Comparison of ENCODE assay signal across 11 mouse cellular contexts in the genomic region with DNA sequence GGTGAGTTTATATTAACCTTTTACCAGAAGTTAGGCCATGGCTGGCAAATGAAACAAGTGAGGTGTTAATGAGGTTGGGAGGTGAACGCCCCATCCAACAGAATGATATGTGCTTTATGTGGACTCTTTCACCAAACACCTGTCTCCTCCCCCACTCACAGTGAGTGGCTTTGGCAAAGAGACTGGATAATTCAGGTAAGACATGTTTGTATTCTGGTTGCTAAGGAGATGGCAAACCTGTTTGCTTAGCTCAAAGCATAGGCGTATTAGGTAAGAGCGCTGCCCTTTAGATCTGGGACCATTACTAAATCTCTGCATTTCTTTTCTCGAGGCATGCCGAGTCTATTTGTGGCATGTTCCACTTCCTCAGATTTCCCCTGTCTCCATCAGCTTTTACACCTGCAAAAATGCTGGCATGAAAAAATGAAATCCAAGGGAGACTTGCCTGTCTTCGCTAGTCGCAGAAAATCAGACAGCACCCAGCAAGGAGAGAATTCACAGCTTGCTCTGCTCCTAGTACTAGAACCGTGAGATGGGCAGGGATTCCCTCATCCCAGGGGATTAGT.
DNase-seq lines count a peak whose midpoint lies in the region; ATAC-seq lines count a peak whose summit lies in the region.
"Had no signal": no experiment of that assay in that cellular context is flagged by ENCODE, and none has a peak within 500 bp of the region (broad histone marks: within the 10 kb centered on the region; RNA-seq: fewer than 3 reads in every experiment).

No protein-coding gene starts in this region.

- no peaks in the 10 kb centered on the region for H3K27me3 ChIP-seq in embryonic facial prominence, embryonic 11.5 days (ENCODE audit: control insufficient read depth, insufficient read depth, low read length)
- no peaks in the 10 kb centered on the region for H3K27me3 ChIP-seq in embryonic facial prominence, embryonic 10.5 days (replicated peaks; ENCODE audit: low read depth, poor library complexity, severe bottlenecking)
- no peaks in the 10 kb centered on the region for H3K27me3 ChIP-seq in midbrain, embryonic 14.5 days (ENCODE audit: control insufficient read depth, insufficient read depth, low read length)
- H3K27me3 ChIP-seq in midbrain, embryonic 11.5 days (ENCODE audit: control insufficient read depth, insufficient read depth, low read length) = no peaks in the 10 kb centered on the region
- H3K27me3 ChIP-seq in limb, embryonic 15.5 days = no peaks in the 10 kb centered on the region
- H3K27me3 ChIP-seq in heart, embryonic 12.5 days (replicated peaks) = no peaks in the 10 kb centered on the region
- H3K27me3 ChIP-seq: heart, embryonic 15.5 days; kidney, embryonic 15.5 days had no signal

- H3K27ac ChIP-seq in embryonic facial prominence, embryonic 11.5 days (replicated peaks; ENCODE audit: low read depth, low read length) = no peak overlapping the region
- no peak overlapping the region for H3K27ac ChIP-seq in embryonic facial prominence, embryonic 10.5 days (replicated peaks)
- no peak overlapping the region for H3K27ac ChIP-seq in midbrain, embryonic 14.5 days (replicated peaks; ENCODE audit: low read depth, low read length)
- no peak overlapping the region for H3K27ac ChIP-seq in midbrain, embryonic 11.5 days (ENCODE audit: low read depth, low read length)
- H3K27ac ChIP-seq in limb, embryonic 15.5 days = peak overlapping the region; percentile 23; the same call in 1 of the 2 replicates
- no peak overlapping the region for H3K27ac ChIP-seq in heart, embryonic 12.5 days (ENCODE audit: poor library complexity, severe bottlenecking)
- H3K27ac ChIP-seq: heart, embryonic 15.5 days; kidney, embryonic 15.5 days had no signal

- ATAC-seq in embryonic facial prominence, embryonic 11.5 days (replicated peaks; ENCODE audit: insufficient number of reproducible peaks, low FRiP score, low TSS enrichment, low read depth) = no peak
- no peak for ATAC-seq in midbrain, embryonic 14.5 days (ENCODE audit: low FRiP score, low TSS enrichment)
- ATAC-seq in midbrain, embryonic 11.5 days (ENCODE audit: low FRiP score) = no peak
- no peak for ATAC-seq in limb, embryonic 15.5 days (ENCODE audit: insufficient number of reproducible peaks, low FRiP score, low TSS enrichment, low read depth)
- ATAC-seq in heart, embryonic 12.5 days (ENCODE audit: insufficient number of reproducible peaks, low FRiP score) = no peak

- no peaks in the 10 kb centered on the region for H3K9me3 ChIP-seq in embryonic facial prominence, embryonic 11.5 days (replicated peaks; ENCODE audit: control insufficient read depth, low read length)
- no peaks in the 10 kb centered on the region for H3K9me3 ChIP-seq in embryonic facial prominence, embryonic 10.5 days
- H3K9me3 ChIP-seq in midbrain, embryonic 14.5 days (ENCODE audit: control insufficient read depth, low read length) = no peaks in the 10 kb centered on the region
- H3K9me3 ChIP-seq in midbrain, embryonic 11.5 days (ENCODE audit: control insufficient read depth, low read length) = no peaks in the 10 kb centered on the region
- no peaks in the 10 kb centered on the region for H3K9me3 ChIP-seq in limb, embryonic 15.5 days
- no peaks in the 10 kb centered on the region for H3K9me3 ChIP-seq in heart, embryonic 12.5 days (replicated peaks)
- H3K9me3 ChIP-seq: heart, embryonic 15.5 days; kidney, embryonic 15.5 days had no signal

- no peak overlapping the region for H3K4me2 ChIP-seq in embryonic facial prominence, embryonic 11.5 days (ENCODE audit: low read depth, low read length)
- H3K4me2 ChIP-seq in midbrain, embryonic 14.5 days (ENCODE audit: low read length) = no peak overlapping the region
- H3K4me2 ChIP-seq in midbrain, embryonic 11.5 days = no peak overlapping the region
- H3K4me2 ChIP-seq in limb, embryonic 15.5 days = no peak overlapping the region
- no peak overlapping the region for H3K4me2 ChIP-seq in heart, embryonic 12.5 days
- H3K4me2 ChIP-seq: heart, embryonic 15.5 days; kidney, embryonic 15.5 days had no signal

- H3K4me3 ChIP-seq in embryonic facial prominence, embryonic 11.5 days (ENCODE audit: low read depth, low read length) = no peak overlapping the region
- H3K4me3 ChIP-seq in embryonic facial prominence, embryonic 10.5 days = no peak overlapping the region
- H3K4me3 ChIP-seq in midbrain, embryonic 14.5 days (replicated peaks; ENCODE audit: low read depth, low read length) = no peak overlapping the region
- H3K4me3 ChIP-seq in midbrain, embryonic 11.5 days (ENCODE audit: low read depth, low read length) = no peak overlapping the region
- no peak overlapping the region for H3K4me3 ChIP-seq in limb, embryonic 15.5 days
- no peak overlapping the region for H3K4me3 ChIP-seq in heart, embryonic 12.5 days
- H3K4me3 ChIP-seq: heart, embryonic 15.5 days; kidney, embryonic 15.5 days had no signal

- DNase-seq in embryonic facial prominence, embryonic 11.5 days (ENCODE audit: low spot score) = peak; percentile 52
- no peak for DNase-seq in embryonic facial prominence, embryonic 10.5 days (ENCODE audit: low spot score)
- DNase-seq in midbrain, embryonic 14.5 days = peak; percentile 11
- no peak for DNase-seq in midbrain, embryonic 11.5 days (ENCODE audit: low spot score, missing footprints)
- peak; percentile 94 for DNase-seq in lung, postnatal 36 days
- DNase-seq in adrenal gland, postnatal 25 days = no peak
- DNase-seq: cerebellum, postnatal 10 days had no signal

- no peaks in the 10 kb centered on the region for H3K36me3 ChIP-seq in embryonic facial prominence, embryonic 11.5 days (replicated peaks; ENCODE audit: control insufficient read depth, insufficient read depth, low read depth, low read length)
- H3K36me3 ChIP-seq in embryonic facial prominence, embryonic 10.5 days (replicated peaks) = no peaks in the 10 kb centered on the region
- no peaks in the 10 kb centered on the region for H3K36me3 ChIP-seq in midbrain, embryonic 14.5 days (ENCODE audit: control insufficient read depth, insufficient read depth, low read length)
- no peaks in the 10 kb centered on the region for H3K36me3 ChIP-seq in midbrain, embryonic 11.5 days (ENCODE audit: control insufficient read depth, insufficient read depth, low read length)
- H3K36me3 ChIP-seq in limb, embryonic 15.5 days = no peaks in the 10 kb centered on the region
- H3K36me3 ChIP-seq in heart, embryonic 12.5 days = no peaks in the 10 kb centered on the region
- H3K36me3 ChIP-seq: heart, embryonic 15.5 days; kidney, embryonic 15.5 days had no signal

- H3K9ac ChIP-seq in embryonic facial prominence, embryonic 11.5 days (replicated peaks; ENCODE audit: low read length) = no peak overlapping the region
- H3K9ac ChIP-seq in midbrain, embryonic 14.5 days (replicated peaks; ENCODE audit: low read length) = no peak overlapping the region
- no peak overlapping the region for H3K9ac ChIP-seq in midbrain, embryonic 11.5 days (ENCODE audit: low read length)
- no peak overlapping the region for H3K9ac ChIP-seq in limb, embryonic 15.5 days
- no peak overlapping the region for H3K9ac ChIP-seq in heart, embryonic 12.5 days
- H3K9ac ChIP-seq: heart, embryonic 15.5 days; kidney, embryonic 15.5 days had no signal

- no peaks in the 10 kb centered on the region for H3K4me1 ChIP-seq in embryonic facial prominence, embryonic 11.5 days (ENCODE audit: control insufficient read depth, insufficient read depth, low read length)
- peaks cover 14% of the 10 kb centered on the region for H3K4me1 ChIP-seq in embryonic facial prominence, embryonic 10.5 days
- H3K4me1 ChIP-seq in midbrain, embryonic 14.5 days (ENCODE audit: control insufficient read depth, insufficient read depth, low read length) = peaks cover 5% of the 10 kb centered on the region; the same call in 1 of the 2 replicates
- H3K4me1 ChIP-seq in midbrain, embryonic 11.5 days (ENCODE audit: control insufficient read depth, insufficient read depth, low read length) = peaks cover 3% of the 10 kb centered on the region
- peaks cover 10% of the 10 kb centered on the region for H3K4me1 ChIP-seq in limb, embryonic 15.5 days
- peaks cover 36% of the 10 kb centered on the region for H3K4me1 ChIP-seq in heart, embryonic 12.5 days (replicated peaks)
- H3K4me1 ChIP-seq: kidney, embryonic 15.5 days had no signal

- WGBS in embryonic facial prominence, embryonic 11.5 days = 76% methylated on average over 8 of the region's 8 CpGs
- 80% methylated on average over 8 of the region's 8 CpGs for WGBS in embryonic facial prominence, embryonic 10.5 days
- 81% methylated on average over 8 of the region's 8 CpGs for WGBS in midbrain, embryonic 14.5 days
- 86% methylated on average over 8 of the region's 8 CpGs for whole genome bisulfite sequencing in midbrain, embryonic 11.5 days
- 61% methylated on average over 8 of the region's 8 CpGs for WGBS in limb, embryonic 15.5 days
- 79% methylated on average over 8 of the region's 8 CpGs for whole genome bisulfite sequencing in heart, embryonic 12.5 days

Comparison
In these comparisons a context has a peak if more than half of its experiments do, and no peak if none do; other contexts are left out.
1. DNase-seq: peak in embryonic facial prominence, embryonic 11.5 days (single experiment), midbrain, embryonic 14.5 days (single experiment) and lung, postnatal 36 days (single experiment); none in embryonic facial prominence, embryonic 10.5 days (single experiment), midbrain, embryonic 11.5 days (single experiment) and adrenal gland, postnatal 25 days (single experiment).